Mouse (Mus musculus): ENCODE data around the gene Fgfr2. TPM values are rescaled to one million over a fixed set of nuclear protein-coding genes. Genes with fewer than 3 reads are reported as not detected.

Fgfr2 gene
- polyA plus RNA-seq, 1 experiment from 2014 or later = 86.9 TPM

- no peak overlapping the region for H3K27ac ChIP-seq (ENCODE audit: low read depth, low read length)
- no peaks in the 10 kb centered on the region for H3K9me3 ChIP-seq (ENCODE audit: control insufficient read depth, low read length)
- H3K9ac ChIP-seq (ENCODE audit: low read length) = no peak overlapping the region
- 83% methylated on average over 6 of the region's 6 CpGs for WGBS
- no peak overlapping the region for H3K4me3 ChIP-seq (ENCODE audit: low read depth, low read length)
- no peaks in the 10 kb centered on the region for H3K4me1 ChIP-seq (ENCODE audit: control insufficient read depth, insufficient read depth, low read length)
- H3K27me3 ChIP-seq (ENCODE audit: control insufficient read depth, insufficient read depth, low read length) = no peaks in the 10 kb centered on the region
- peaks cover 19% of the 10 kb centered on the region for H3K36me3 ChIP-seq (ENCODE audit: control insufficient read depth, insufficient read depth, low read length)
- ATAC-seq (ENCODE audit: insufficient read depth, low FRiP score, low TSS enrichment) (no peak), DNase-seq (ENCODE audit: low spot score) (no peak)
- H3K4me2 ChIP-seq (ENCODE audit: low read depth) = no peak overlapping the region
These were observed 128.4 kb downstream of the Fgfr2 start for GRCm38 (mm10) chr7:132994628-132995191.

GRCm38 (mm10) chr7:132994120-132994519 lies 129.0 kb downstream of the Fgfr2 start:
- no peak for ATAC-seq (ENCODE audit: insufficient read depth, low FRiP score, low TSS enrichment)
- H3K27ac ChIP-seq (ENCODE audit: low read depth, low read length) = no peak overlapping the region
- H3K27me3 ChIP-seq (ENCODE audit: control insufficient read depth, insufficient read depth, low read length) = no peaks in the 10 kb centered on the region
- H3K4me2 ChIP-seq (ENCODE audit: low read depth) = no peak overlapping the region
- no peaks in the 10 kb centered on the region for H3K4me1 ChIP-seq (ENCODE audit: control insufficient read depth, insufficient read depth, low read length)
- H3K9ac ChIP-seq (ENCODE audit: low read length) = no peak overlapping the region
- H3K9me3 ChIP-seq (ENCODE audit: control insufficient read depth, low read length) = no peaks in the 10 kb centered on the region
- no peak overlapping the region for H3K4me3 ChIP-seq (ENCODE audit: low read depth, low read length)
- 90% methylated on average over 8 of the region's 8 CpGs for WGBS
- DNase-seq (ENCODE audit: low spot score) = no peak
- H3K36me3 ChIP-seq (ENCODE audit: control insufficient read depth, insufficient read depth, low read length) = peaks cover 19% of the 10 kb centered on the region

GRCm38 (mm10) chr7:132992967-132993615 lies 130.1 kb downstream of the Fgfr2 start:
- Histone ChIP-seq H3K36me3 (ENCODE audit: control insufficient read depth, insufficient read depth, low read length) (peaks cover 18% of the 10 kb centered on the region), H3K9ac (ENCODE audit: low read length) (no peak overlapping the region), H3K9me3 (ENCODE audit: control insufficient read depth, low read length) (no peaks in the 10 kb centered on the region), H3K4me3 (ENCODE audit: low read depth, low read length) (no peak overlapping the region), H3K27ac (ENCODE audit: low read depth, low read length) (no peak overlapping the region), H3K4me2 (ENCODE audit: low read depth) (no peak overlapping the region), H3K4me1 (ENCODE audit: control insufficient read depth, insufficient read depth, low read length) (no peaks in the 10 kb centered on the region), H3K27me3 (ENCODE audit: control insufficient read depth, insufficient read depth, low read length) (no peaks in the 10 kb centered on the region)
- 91% methylated on average over 9 of the region's 9 CpGs for WGBS
- ATAC-seq (ENCODE audit: insufficient read depth, low FRiP score, low TSS enrichment) = no peak
- DNase-seq (ENCODE audit: low spot score) = no peak

GRCm38 (mm10) chr7:132991240-132991900 lies 131.8 kb downstream of the Fgfr2 start:
- Histone ChIP-seq H3K9me3 (ENCODE audit: control insufficient read depth, low read length) (no peaks in the 10 kb centered on the region), H3K27me3 (ENCODE audit: control insufficient read depth, insufficient read depth, low read length) (no peaks in the 10 kb centered on the region), H3K4me2 (ENCODE audit: low read depth) (no peak overlapping the region), H3K27ac (ENCODE audit: low read depth, low read length) (no peak overlapping the region), H3K36me3 (ENCODE audit: control insufficient read depth, insufficient read depth, low read length) (peaks cover 12% of the 10 kb centered on the region), H3K4me1 (ENCODE audit: control insufficient read depth, insufficient read depth, low read length) (no peaks in the 10 kb centered on the region), H3K9ac (ENCODE audit: low read length) (no peak overlapping the region), H3K4me3 (ENCODE audit: low read depth, low read length) (no peak overlapping the region)
- DNase-seq (ENCODE audit: low spot score) (no peak), ATAC-seq (ENCODE audit: insufficient read depth, low FRiP score, low TSS enrichment) (no peak)
- 90% methylated on average over 14 of the region's 14 CpGs for WGBS

- Histone ChIP-seq H3K4me3 (ENCODE audit: low read depth, low read length) (no peak overlapping the region), H3K27me3 (ENCODE audit: control insufficient read depth, insufficient read depth, low read length) (no peaks in the 10 kb centered on the region), H3K36me3 (ENCODE audit: control insufficient read depth, insufficient read depth, low read length) (peaks cover 14% of the 10 kb centered on the region), H3K9me3 (ENCODE audit: control insufficient read depth, low read length) (no peaks in the 10 kb centered on the region), H3K4me1 (ENCODE audit: control insufficient read depth, insufficient read depth, low read length) (no peaks in the 10 kb centered on the region), H3K9ac (ENCODE audit: low read length) (no peak overlapping the region), H3K4me2 (ENCODE audit: low read depth) (no peak overlapping the region), H3K27ac (ENCODE audit: low read depth, low read length) (no peak overlapping the region)
- ATAC-seq (ENCODE audit: insufficient read depth, low FRiP score, low TSS enrichment) = no peak
- DNase-seq (ENCODE audit: low spot score) = no peak
- 89% methylated on average over 5 of the region's 5 CpGs for WGBS
These were observed 133.3 kb downstream of the Fgfr2 start for GRCm38 (mm10) chr7:132989839-132990238.

GRCm38 (mm10) chr7:132982639-132983038 lies 140.5 kb downstream of the Fgfr2 start:
- Histone ChIP-seq H3K9ac (ENCODE audit: low read length) (no peak overlapping the region), H3K27ac (ENCODE audit: low read depth, low read length) (no peak overlapping the region), H3K4me1 (ENCODE audit: control insufficient read depth, insufficient read depth, low read length) (no peaks in the 10 kb centered on the region), H3K9me3 (ENCODE audit: control insufficient read depth, low read length) (no peaks in the 10 kb centered on the region), H3K4me3 (ENCODE audit: low read depth, low read length) (no peak overlapping the region), H3K36me3 (ENCODE audit: control insufficient read depth, insufficient read depth, low read length) (peaks cover 3% of the 10 kb centered on the region), H3K27me3 (ENCODE audit: control insufficient read depth, insufficient read depth, low read length) (no peaks in the 10 kb centered on the region), H3K4me2 (ENCODE audit: low read depth) (no peak overlapping the region)
- no peak for ATAC-seq (ENCODE audit: insufficient read depth, low FRiP score, low TSS enrichment)
- 72% methylated on average over 3 of the region's 3 CpGs for WGBS
- no peak for DNase-seq (ENCODE audit: low spot score)

GRCm38 (mm10) chr7:132977981-132978380 lies 145.2 kb downstream of the Fgfr2 start:
- no peak overlapping the region for H3K4me2 ChIP-seq (ENCODE audit: low read depth)
- no peaks in the 10 kb centered on the region for H3K9me3 ChIP-seq (ENCODE audit: control insufficient read depth, low read length)
- ATAC-seq (ENCODE audit: insufficient read depth, low FRiP score, low TSS enrichment) = no peak
- H3K27ac ChIP-seq (ENCODE audit: low read depth, low read length) = no peak overlapping the region
- H3K4me3 ChIP-seq (ENCODE audit: low read depth, low read length) = no peak overlapping the region
- no peaks in the 10 kb centered on the region for H3K4me1 ChIP-seq (ENCODE audit: control insufficient read depth, insufficient read depth, low read length)
- no peaks in the 10 kb centered on the region for H3K36me3 ChIP-seq (ENCODE audit: control insufficient read depth, insufficient read depth, low read length)
- DNase-seq (ENCODE audit: low spot score) = no peak
- H3K9ac ChIP-seq (ENCODE audit: low read length) = no peak overlapping the region
- H3K27me3 ChIP-seq (ENCODE audit: control insufficient read depth, insufficient read depth, low read length) = no peaks in the 10 kb centered on the region
- 99% methylated on average over 2 of the region's 2 CpGs for WGBS

- 90% methylated on average over 2 of the region's 2 CpGs for WGBS
- H3K27ac ChIP-seq (ENCODE audit: low read depth, low read length) = no peak overlapping the region
- no peak for ATAC-seq (ENCODE audit: insufficient read depth, low FRiP score, low TSS enrichment)
- H3K4me2 ChIP-seq (ENCODE audit: low read depth) = no peak overlapping the region
- H3K27me3 ChIP-seq (ENCODE audit: control insufficient read depth, insufficient read depth, low read length) = no peaks in the 10 kb centered on the region
- H3K9ac ChIP-seq (ENCODE audit: low read length) = no peak overlapping the region
- H3K9me3 ChIP-seq (ENCODE audit: control insufficient read depth, low read length) = no peaks in the 10 kb centered on the region
- H3K36me3 ChIP-seq (ENCODE audit: control insufficient read depth, insufficient read depth, low read length) = no peaks in the 10 kb centered on the region
- DNase-seq (ENCODE audit: low spot score) = no peak
- H3K4me3 ChIP-seq (ENCODE audit: low read depth, low read length) = no peak overlapping the region
- H3K4me1 ChIP-seq (ENCODE audit: control insufficient read depth, insufficient read depth, low read length) = no peaks in the 10 kb centered on the region
These were observed 147.1 kb downstream of the Fgfr2 start for GRCm38 (mm10) chr7:132976079-132976478.

- H3K9me3 ChIP-seq (ENCODE audit: control insufficient read depth, low read length) = no peaks in the 10 kb centered on the region
- H3K27ac ChIP-seq (ENCODE audit: low read depth, low read length) = no peak overlapping the region
- H3K27me3 ChIP-seq (ENCODE audit: control insufficient read depth, insufficient read depth, low read length) = no peaks in the 10 kb centered on the region
- no peak overlapping the region for H3K4me2 ChIP-seq (ENCODE audit: low read depth)
- H3K9ac ChIP-seq (ENCODE audit: low read length) = no peak overlapping the region
- no peak for ATAC-seq (ENCODE audit: insufficient read depth, low FRiP score, low TSS enrichment)
- no peaks in the 10 kb centered on the region for H3K36me3 ChIP-seq (ENCODE audit: control insufficient read depth, insufficient read depth, low read length)
- DNase-seq (ENCODE audit: low spot score) = no peak
- H3K4me1 ChIP-seq (ENCODE audit: control insufficient read depth, insufficient read depth, low read length) = no peaks in the 10 kb centered on the region
- no peak overlapping the region for H3K4me3 ChIP-seq (ENCODE audit: low read depth, low read length)
- WGBS = 95% methylated on average over 2 of the region's 2 CpGs
These were observed 151.1 kb downstream of the Fgfr2 start for GRCm38 (mm10) chr7:132972079-132972478.
